Mouse (Mus musculus) heart, adult 9 months (tissue): ENCODE data around the gene Pigz.
"Not testable (repeated sequence)": the region's sequence is repeated elsewhere in the genome, so short reads cannot be mapped to it uniquely, and the experiment has no call there.

Experiments used
- DNase-seq, 2 experiments: peaks; one replicate each; pipeline ENCODE4 v3.0.0; 2022; ENCODE audit warnings: low spot score in 2 of 2

Pigz gene

DNA sequence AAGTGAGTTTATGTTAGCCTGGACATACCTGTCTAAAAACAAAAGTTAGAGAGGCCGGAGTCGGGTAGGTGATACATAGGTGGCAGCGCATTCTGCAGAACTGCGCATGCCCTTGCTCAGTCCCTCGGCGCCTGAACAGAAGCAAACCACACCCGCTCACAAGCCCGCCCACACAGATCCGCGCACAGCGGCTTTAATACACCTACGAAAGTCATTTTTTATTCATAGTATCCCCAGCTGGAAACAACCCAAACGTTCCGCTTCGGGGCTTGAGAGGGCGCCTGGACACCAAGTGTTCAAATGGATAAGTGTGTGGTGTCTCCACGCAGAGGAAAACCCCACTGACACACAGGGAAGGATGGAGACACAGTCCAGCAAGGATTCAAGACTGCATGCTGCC, 2.3 kb upstream of the Pigz start:
- DNase-seq: no peak

DNA sequence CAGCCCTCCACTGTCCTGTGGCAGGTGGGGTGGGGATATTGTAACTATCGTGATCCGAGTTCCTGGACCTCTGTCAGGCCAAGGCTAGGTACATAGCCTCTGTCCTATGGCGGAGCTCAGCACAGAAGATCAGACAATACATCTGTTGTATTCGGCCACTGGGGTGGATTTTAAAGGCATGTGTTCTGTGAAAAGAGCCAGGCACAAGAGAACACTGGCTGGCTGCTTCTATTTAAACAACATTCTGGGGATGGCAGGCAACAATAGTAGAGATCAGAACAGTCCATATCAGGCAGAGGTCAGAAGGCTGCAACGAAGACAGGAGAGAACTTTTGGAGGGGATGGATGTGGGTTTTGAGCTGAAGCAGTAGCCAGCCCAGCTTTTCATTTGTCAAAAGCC, 1.4 kb upstream of the Pigz start:
- DNase-seq: no peak

DNA sequence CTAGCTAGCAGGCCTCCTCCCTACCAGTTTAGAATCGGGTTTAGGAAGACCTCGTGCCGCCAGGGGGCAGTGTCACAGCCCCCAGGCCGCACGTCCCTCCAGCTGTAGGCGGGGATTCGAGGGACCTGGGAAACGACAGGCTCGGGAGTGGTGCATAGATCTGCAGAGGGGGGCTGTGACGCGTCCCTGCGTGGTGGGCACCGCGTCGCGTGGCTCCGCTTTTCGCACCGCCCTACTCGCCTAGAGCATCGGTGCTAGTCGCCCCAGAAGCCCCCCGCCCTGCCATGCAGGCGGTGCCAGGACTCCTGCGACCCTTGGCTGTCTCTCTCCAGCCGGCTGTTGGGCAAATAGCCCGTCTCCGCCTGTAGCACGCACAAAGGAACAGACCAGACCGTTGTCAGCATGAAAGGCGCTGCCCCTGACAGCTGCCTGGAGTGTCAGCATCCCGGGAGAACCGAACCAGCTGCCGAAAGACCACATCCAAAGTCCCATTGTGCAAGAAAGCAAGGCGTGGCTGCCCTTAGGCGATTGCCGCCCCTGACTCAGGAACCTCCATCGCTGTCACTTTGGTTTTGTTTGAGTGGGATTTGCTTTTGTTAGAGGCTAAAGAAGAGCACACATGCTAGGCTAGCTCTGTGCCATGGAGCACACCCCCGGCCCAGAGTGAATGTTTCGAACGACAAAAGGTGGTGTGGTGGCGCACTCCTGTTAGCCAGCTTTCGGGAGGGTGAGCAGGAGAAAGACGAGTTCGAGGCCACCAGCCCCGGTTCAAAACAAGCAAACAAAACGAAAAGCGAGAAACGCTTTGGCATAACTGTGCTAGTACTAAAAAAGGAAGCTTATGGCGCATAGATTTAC, 582 bp upstream of the Pigz start:
- peak; percentile 89 to 90 for DNase-seq

DNA sequence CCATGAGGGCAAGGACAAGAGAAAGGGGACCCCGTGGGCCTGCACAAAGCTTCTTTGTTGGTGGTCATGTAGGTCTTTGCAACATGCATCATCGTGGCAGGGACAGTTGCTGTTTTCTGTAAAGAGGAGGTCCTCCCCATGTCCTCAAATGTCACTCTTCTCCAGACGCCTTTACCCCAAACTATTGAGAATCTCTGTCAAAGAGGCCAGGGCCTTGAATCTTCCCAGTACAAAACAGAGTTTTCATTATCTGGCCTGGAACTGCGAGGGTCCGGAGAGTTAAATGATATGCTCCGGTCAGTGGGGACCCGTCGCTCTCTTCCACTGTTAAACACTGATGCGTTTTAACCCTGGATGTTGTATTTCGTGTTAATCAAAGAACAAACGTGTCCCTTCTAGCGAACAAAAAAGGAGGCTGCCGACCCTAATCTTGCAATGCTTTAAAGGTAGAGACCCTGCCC, 929 bp downstream of the Pigz start:
- DNase-seq: no peak

DNA sequence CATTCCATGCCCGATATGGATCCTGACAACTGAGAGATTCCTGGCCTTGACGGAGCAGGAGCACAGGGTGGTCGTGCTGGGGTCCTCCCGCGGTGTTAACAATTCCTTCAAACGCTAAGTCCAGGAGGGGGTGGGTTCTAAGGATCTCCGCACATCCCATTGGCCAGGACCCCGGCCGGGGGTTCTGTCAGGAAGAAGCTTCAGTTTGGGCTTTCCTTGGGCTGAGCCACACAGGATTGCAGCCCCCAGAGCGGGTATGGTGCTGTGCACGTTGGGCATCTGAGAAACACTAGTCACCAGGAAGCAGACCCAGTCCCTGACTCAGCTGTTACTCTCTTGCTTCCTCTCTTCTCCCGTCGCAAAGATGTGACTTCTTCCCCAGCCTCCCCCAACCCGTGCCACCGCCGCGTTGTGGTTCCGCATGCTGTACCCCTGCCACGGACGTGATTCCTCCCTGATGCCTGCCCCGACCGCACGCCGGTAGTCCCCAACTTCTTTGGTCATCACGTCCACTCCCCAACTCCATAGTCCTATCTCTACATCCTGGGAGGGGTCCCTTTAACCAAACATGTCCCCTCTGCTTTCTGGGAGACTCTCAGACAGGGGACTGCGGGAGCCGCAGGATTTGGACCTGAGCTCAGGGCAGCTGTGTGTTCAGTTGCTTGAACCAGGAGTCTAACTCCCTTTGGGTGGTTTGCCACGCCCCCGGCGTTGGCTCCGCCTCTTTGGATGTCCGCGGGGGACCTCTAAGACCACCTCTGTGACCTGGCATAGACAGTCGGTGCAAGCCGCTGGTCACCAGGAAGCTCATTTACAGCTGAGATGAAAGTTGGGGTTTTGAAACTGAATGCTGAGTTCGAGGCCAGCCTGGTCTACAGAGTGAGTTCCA, 1.7 kb downstream of the Pigz start:
- DNase-seq: no peak

DNA sequence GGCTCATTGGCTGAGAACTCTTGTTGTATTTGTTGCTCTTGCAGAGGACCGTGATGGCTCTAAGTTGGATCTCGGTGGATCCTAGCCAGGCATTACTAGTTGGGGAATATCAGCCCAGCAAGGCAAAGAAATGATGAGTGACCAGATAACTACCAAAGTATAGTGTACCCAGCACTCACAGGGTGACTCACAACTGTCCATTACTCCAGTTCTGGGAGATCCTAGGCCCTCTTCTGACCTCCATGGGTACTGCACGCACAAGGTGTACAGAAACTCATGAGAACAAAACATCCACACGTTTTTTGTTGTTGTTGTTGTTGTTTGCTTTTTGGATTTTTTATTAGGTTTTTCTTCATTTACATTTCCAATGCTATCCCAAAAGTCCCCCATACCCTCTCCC, 2.9 kb downstream of the Pigz start:
- no peak for DNase-seq

DNA sequence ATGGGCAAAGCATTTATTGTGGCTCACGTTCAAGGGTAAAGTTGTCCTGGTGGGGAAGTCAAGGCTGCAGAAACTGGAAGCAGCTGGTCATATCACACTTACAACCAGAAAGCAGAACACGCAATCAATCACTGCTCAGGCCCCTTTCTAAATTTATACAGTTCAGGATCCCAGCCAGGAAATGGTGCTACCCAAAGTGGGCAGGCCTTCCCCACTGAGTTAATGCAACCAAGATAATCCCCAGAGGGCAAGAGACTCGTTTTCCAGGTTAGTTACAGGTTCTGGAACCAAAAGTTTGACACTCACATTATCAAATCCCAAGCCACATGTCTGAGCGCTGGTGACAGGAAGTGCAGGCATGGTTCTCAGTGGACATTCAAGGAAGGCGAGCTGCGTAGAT, 5.2 kb downstream of the Pigz start:
- no peak for DNase-seq

DNA sequence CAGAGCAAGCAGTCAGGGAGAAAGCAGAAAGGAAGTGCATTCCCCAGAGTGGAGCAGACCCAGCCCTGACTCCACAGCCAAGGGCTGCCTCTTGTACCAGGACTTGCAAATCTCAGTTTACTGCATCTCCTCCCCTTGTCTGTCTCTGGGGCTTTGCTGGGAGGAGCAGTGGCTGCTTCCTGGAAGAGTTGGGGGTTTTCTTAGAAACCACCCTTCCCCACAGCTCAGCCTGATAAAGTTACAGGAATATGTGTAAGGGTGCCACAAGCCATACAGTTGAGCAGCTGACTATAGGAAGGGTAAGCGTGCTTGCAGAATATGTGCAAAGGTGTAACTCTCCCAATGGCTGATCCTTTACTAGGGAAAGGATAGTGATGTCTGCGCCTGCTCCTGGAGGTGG, 6.9 kb downstream of the Pigz start:
- DNase-seq: no peak

DNA sequence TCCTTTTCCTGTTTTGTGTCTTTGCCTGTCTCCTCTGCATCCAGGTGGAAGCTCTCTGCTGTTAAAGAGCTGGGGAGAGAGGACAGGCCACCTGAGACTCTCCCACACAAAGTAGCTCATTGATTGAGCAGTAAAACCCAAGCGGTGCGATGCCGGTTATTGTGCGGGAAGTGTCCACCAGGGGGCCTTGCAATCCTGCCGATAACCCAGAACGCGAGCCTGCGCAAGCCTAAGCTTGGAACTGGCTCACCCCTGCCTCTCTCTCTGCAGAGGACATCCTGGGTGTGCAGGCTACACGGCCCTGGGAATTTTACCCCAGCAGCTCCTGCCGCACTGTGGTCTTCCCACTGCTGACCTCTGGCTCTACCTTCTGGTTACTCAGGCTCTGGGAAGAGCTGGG, 10.3 kb downstream of the Pigz start:
- peak in 1 of 2 experiments; percentile 63 for DNase-seq

DNA sequence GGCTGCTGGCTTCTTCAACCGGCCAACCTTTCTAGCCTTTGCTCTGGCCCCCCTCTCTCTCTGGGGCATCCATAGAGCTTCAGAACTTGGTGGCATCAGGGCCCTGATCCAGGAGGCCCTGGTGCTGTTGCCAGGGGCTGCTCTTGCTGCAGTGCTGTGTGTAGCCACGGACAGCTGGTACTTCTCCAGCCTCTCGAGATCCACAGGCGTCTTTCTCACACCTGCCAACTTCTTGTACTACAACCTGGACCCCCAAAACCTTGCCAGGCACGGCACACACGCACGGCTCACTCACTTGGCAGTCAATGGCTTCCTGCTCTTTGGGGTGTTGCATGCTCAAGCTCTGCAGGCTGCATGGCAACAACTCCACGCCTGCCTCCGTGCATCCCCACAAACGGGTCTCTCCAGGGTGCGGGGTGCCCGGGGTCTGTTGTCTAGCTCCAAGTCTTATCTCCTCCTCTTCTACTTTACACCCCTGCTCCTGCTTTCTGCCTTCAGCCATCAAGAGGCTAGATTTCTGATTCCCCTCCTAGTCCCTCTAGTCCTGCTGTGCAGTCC, 11.1 kb downstream of the Pigz start:
- DNase-seq: no peak

DNA sequence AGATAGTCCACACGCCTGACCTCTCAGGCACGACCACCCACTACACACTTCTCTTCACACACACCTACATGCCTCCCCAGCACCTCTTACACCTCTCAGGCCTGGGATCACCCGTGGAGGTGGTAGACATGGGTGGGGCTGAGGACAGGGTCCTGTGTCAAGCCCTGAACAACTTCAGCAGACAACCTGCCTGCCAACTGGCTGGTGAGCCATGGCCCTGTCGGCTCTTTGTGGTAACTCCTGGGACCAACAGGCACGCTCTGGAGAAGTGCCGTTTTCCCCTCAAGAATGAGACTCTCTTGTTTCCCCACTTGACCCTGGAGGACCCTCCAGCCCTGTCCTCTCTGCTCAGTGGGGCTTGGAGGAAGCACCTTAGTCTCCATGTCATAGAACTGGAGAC, 11.7 kb downstream of the Pigz start:
- DNase-seq: no peak

DNA sequence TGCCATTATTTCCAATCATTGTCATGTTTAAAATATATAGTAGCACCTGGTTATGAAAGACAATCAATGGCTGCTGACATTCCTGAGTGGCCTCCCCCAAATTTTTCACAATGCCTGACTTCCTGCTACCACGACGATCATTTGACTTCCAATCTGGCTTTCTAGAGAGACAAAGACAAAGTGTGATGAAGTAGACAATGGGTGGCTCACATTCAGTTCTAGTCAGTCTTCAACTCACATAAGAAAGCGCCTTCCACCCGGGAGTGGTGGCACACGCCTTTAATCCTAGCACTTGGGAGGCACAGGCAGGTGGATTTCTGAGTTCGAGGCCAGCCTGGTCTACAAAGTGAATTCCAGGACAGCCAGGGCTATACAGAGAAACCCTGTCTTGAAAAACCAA, 12.3 kb downstream of the Pigz start:
- not testable (repeated sequence) for DNase-seq

DNA sequence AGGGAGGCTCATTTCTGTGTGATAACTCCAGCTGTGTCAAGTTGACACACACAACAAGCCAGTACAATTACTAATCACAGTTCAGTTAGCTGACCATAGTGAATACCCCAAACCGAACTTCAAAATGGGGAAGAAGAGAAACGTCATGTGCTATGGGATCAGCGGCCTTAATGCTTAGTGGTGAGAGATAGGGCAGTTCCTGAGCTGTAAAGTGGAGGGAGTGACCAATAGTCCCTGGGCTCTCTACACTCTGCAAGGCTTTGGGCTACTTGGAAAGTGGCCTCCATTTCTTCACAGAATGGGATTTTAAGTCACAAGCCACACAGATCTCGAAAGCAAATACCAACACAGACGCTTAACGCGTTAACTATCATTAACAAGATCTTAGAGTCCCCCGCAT, 13.7 kb downstream of the Pigz start:
- DNase-seq: no peak

DNA sequence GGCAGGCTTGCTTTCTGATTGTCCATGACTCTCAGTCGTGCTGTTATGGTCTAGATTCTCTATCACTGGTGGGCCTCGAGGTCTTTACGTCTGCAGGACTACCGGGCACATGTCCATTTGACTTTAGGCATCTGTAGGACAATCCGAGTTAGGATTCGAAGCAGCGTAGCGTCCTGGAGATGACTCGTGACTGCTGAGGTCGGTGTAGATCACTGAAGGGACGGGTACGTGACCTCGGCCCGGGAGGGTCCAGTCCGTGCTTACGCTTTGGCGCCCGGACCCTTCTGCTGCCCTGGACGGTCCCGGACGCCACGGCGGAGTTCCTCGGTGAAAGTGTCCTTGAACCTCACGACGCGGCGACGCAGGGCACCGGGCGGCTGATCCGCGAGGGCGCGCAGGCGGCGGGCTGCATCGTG, 14.3 kb downstream of the Pigz start:
- DNase-seq: no peak

DNA sequence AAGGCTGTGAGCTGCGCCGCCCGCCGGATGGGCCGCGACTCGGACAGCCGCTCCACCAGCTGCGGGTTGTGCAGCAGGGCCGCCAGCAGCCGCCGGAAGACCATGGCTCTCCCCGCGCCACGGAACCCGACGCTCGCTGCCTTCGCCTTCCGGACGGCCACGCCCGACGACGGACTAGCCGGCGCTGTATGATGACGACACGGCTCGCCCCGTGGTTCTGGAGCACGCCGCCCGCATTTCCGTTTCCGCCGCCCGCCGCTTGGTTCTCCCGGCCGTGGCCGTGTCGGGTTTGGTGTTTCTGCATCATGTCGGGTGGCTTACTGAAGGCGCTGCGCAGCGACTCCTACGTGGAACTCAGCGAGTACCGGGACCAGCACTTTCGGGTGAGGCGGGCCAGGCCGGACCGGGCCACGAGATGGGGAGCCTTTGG, 14.7 kb downstream of the Pigz start, which contains the start of the genes 0610012G03Rik and Ncbp2:
TSS of gene 0610012G03Rik (minus strand) at position 150 of the 430 bp plus-strand sequence.
TSS of gene Ncbp2 (plus strand) at position 169 of the 430 bp plus-strand sequence.
- peak; percentile 90 to 93 for DNase-seq

DNA sequence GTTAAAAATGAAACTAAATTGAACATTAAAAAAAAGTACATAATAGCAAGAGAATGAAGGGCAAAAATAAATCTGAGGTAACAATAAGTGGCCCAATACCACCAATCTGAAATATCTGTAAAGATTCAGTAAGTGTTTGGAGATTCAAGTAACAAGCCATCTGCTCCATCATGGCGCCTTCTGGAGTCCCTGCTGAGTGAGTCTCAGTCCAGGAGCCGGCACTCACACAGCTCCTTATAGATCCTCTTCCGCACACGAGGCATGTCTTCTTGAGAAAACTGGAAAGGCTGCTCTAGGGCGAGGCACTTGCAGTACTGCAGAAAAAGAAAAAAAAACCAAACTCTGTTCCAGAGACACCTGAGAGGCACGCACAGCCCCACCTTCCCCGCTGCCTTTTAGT, 29.6 kb downstream of the Pigz start:
- DNase-seq: no peak

DNA sequence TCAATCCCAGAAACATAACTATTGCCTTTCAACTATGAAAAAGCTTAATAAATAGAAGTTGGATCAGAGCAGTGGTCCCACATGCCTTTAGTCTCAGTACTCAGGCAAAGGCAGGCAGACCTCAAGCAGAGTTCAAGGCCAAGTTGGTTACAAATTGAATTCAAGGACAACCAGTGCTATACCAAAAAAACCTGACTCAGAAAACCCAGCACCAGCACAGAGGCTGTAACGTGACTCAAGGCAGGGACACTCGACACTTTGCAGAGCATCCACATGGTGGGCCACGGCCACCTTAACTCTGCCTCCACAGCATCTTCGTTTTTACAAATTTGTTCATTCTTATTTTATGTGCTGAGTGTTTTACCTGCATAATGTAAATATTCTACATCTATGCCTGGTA, 41.6 kb downstream of the Pigz start:
- DNase-seq: no peak

DNA sequence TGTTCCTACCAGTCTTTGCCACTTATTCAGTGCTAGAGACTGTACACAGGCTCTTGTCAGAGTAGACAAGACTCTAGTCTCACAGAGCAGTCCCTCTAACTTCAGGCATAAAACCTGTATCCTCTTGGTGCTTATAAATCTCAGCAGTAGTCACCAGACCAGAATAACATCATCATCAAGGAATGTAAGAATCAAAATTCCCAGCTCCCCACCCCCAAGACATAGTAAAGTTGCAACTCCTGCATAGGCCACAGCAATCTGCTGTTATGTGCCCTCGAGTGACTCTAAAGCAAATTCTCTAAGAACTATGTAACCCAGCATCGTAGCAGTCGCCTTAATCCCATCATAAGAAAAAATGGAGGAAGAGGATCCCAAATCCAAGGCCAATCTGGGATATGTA, 45.9 kb downstream of the Pigz start:
- DNase-seq: no peak

DNA sequence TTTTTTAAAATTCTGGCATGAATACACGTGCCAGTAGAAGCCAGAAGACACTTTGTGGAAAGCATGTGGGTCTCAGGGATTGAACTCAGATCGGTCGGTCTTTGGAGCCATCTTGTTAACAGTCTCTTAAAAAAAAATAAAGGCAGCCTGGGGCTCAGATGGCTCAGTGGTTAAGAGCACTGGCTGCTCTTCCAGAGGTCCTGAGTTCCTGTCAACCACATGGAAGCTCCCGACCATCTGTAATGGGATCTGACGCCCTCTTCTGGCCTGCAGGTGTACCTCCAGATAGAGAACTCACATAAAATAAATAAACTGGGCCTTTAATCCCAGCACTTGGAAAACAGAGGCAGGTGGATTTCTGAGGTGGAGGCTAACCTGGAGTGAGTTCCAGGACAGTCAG, 47.3 kb downstream of the Pigz start:
- DNase-seq: no peak

DNA sequence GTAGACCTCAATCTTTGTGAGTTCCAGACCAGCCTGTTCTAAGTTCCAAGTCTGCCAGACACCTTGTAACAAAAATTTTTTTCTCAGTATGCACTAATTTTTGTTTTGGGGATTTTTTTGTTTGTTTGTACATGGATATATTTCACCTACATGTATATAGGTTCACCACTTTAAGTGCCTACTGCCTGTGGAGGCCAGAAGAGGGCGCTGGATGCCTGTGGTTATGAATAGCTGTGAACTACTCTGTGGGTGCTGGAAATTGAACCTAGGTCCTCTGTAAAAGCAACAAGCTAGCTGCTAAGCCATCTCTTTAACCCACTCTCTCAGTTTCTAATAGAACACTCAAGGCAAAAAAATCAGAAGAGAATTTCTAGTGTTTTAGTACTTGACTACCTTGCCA, 58.4 kb downstream of the Pigz start:
- DNase-seq: no peak

DNA sequence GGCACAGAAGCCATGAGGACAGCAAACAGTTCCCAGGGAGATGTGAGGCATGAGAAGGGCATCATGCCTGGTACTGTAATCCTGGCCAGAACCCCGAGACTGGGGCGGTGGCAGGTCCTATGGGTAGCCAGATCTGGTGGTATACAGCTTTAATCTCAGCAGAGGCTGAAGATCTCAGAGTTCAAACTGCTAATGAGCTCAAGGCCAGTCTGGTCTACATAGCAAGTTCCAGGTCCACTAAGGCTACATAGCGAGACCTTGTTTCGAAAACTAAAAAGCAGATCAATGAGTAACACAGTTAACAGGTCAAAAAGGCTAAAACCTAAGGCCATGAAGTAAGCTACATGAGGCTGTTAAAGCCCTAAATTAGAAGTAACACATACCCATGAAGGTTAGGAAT, 59.5 kb downstream of the Pigz start:
- no peak for DNase-seq

DNA sequence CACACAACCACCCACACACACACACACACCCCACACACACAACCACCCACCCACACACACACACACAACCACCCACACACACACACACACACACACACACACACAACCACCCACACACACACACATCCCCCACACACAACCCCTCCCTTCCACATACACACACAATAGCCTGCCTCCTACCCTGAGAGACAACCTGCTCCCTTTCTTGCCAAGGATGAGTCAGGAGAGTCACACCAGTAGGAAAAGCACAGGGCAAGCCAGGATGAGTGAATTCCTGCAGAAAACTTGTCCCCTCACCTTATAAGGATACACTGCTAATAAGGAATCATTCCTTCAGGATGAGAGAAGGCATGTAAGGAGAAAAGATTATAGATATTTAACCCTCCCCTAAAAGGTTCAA, 60.3 kb downstream of the Pigz start:
- no peak for DNase-seq
